Mouse (Mus musculus) hindbrain, postnatal 0 days (tissue): ENCODE measurements around the gene Isg15. TPM values are rescaled to one million over a fixed set of nuclear protein-coding genes. Genes with fewer than 3 reads are reported as not detected.

Experiments
- ATAC-seq: fragments of 200-750 bp; cut with Nextera tagmentation; 2 replicates; pipeline ENCODE4 v1.8.0; 2017; ENCODE audit warnings: mild to moderate bottlenecking, moderate TSS enrichment, moderate library complexity
- DNase-seq: peaks from one replicate; pipeline ENCODE4 v3.0.0-alpha.2; 2015; ENCODE audit warnings: low spot score
- H3K27ac ChIP-seq: fragments of 300-500 bp; sonication (generic); 2 replicates; pipeline ENCODE4 v1.5.1; 2014; ENCODE audit warnings: mild to moderate bottlenecking
- H3K27me3 ChIP-seq: fragments of 300-500 bp; sonication (generic); 2 replicates; pipeline ENCODE4 v1.6.1; 2014; ENCODE audit warnings: low read length, mixed read lengths; ENCODE audit not compliant: insufficient read depth
- H3K36me3 ChIP-seq: fragments of 300-500 bp; sonication (generic); 2 replicates; pipeline ENCODE4 v1.6.1; 2014; ENCODE audit warnings: low read length, mixed read lengths; ENCODE audit not compliant: insufficient read depth
- H3K4me1 ChIP-seq: fragments of 300-500 bp; sonication (generic); 2 replicates; pipeline ENCODE4 v1.6.1; 2014; ENCODE audit warnings: antibody characterized with exemption, low read length, mixed read lengths; ENCODE audit not compliant: insufficient read depth
- H3K4me2 ChIP-seq: fragments of 300-500 bp; sonication (generic); 2 replicates; pipeline ENCODE4 v1.6.1; 2014; ENCODE audit warnings: low read depth, mild to moderate bottlenecking, low read length, moderate library complexity, mixed read lengths
- H3K4me3 ChIP-seq: fragments of 300-500 bp; sonication (generic); 2 replicates; pipeline ENCODE4 v1.5.1; 2014; ENCODE audit warnings: low read length
- H3K9ac ChIP-seq: fragments of 300-500 bp; sonication (generic); replicated peaks from 2 replicates; pipeline ENCODE4 v1.6.1; 2014; ENCODE audit warnings: mild to moderate bottlenecking, low read length, moderate library complexity, mixed read lengths
- H3K9me3 ChIP-seq: fragments of 300-500 bp; sonication (generic); 2 replicates; pipeline ENCODE4 v1.6.1; 2016; ENCODE audit warnings: low read length, mixed read lengths
- CTCF ChIP-seq: IDR thresholded peaks from 2 replicates; pipeline ENCODE4 v1.5.1; 2016; ENCODE audit warnings: antibody characterized with exemption, control low read depth, low read depth
- WGBS: fragments of 180-500 bp; shearing (Covaris S2); extraction: QIAGEN DNeasy Blood & Tissue Kit; methylation state at CpG from one replicate; pipeline ENCODE4 v1.1.7; 2014; 5-methylcytosine and 5-hydroxymethylcytosine counted together
- polyA plus RNA-seq: library from polyadenylated mRNA; unstranded; fragments of >200 nt; fragmentation: Nextera tagmentation; extraction: Ambion mirVana; gene quantifications from 2 replicates; pipeline ENCODE4 v1.2.1, GENCODE M21; 2015
- total RNA-seq: library from RNA; depleted of rRNA; stranded (reverse); fragments of >200 nt; gene quantifications from 2 replicates; pipeline ENCODE4 v1.2.3, GENCODE M21; 2014; rRNA removed

The Isg15 gene
- 1.6 and 3.2 TPM in 2 replicates for total RNA-seq
- polyA plus RNA-seq, result 4.5 and 5.2 TPM in 2 replicates

GRCm38 (mm10) chr4:156200623-156201475 lies at the start of gene Isg15:
Isg15 (minus strand) TSS chr4:156200818.
- H3K9me3 ChIP-seq, result no peaks in the 10 kb centered on the region
- ATAC-seq, result no peak
- no peaks in the 10 kb centered on the region for H3K36me3 ChIP-seq
- H3K4me3 ChIP-seq, result no peak within 1 kb of the TSS
- DNase-seq, result no peak
- 64% methylated on average over 10 of the region's 10 CpGs for WGBS
- peaks cover 3% of the 10 kb centered on the region for H3K4me1 ChIP-seq
- H3K4me2 ChIP-seq, result 0 out of 2 replicates have a peak within 1 kb of the TSS, but pooled peaks have one; percentile 13
- no peak for TF ChIP-seq CTCF
- H3K27me3 ChIP-seq, result no peaks in the 10 kb centered on the region
- no peak within 1 kb of the TSS for H3K27ac ChIP-seq
- no peak within 1 kb of the TSS for H3K9ac ChIP-seq

GRCm38 (mm10) chr4:156249567-156249966 lies 48.9 kb upstream of the Isg15 start:
- H3K4me2 ChIP-seq, result no peak overlapping the region
- peaks cover 34% of the 10 kb centered on the region for H3K36me3 ChIP-seq
- 0 out of 2 replicates have a peak, but pooled peaks cover 2% of the 10 kb centered on the region for H3K4me1 ChIP-seq
- no peak overlapping the region for H3K27ac ChIP-seq
- 67% methylated on average over 11 of the region's 11 CpGs for WGBS
- H3K4me3 ChIP-seq, result no peak overlapping the region
- H3K27me3 ChIP-seq, result no peaks in the 10 kb centered on the region
- no peak overlapping the region for H3K9ac ChIP-seq
- DNase-seq (no peak), ATAC-seq (peak; percentile 33; the same call in 1 of the 2 replicates)
- TF ChIP-seq CTCF, result no peak
- H3K9me3 ChIP-seq, result no peaks in the 10 kb centered on the region

- H3K4me3 ChIP-seq, result peak overlapping the region; percentile 97
- H3K36me3 ChIP-seq, result peaks cover 32% of the 10 kb centered on the region
- WGBS, result 21% methylated on average over 55 of the region's 60 CpGs
- no peaks in the 10 kb centered on the region for H3K27me3 ChIP-seq
- ATAC-seq (no peak), DNase-seq (no peak)
- no peak for TF ChIP-seq CTCF
- no peak overlapping the region; the same call in 1 of the 2 replicates for H3K9ac ChIP-seq
- no peak overlapping the region; the same call in 1 of the 2 replicates for H3K27ac ChIP-seq
- H3K4me1 ChIP-seq, result peaks cover 9% of the 10 kb centered on the region
- H3K4me2 ChIP-seq, result peak overlapping the region; percentile 75
- H3K9me3 ChIP-seq, result no peaks in the 10 kb centered on the region
These were observed 36.2 kb upstream of the Isg15 start for GRCm38 (mm10) chr4:156236651-156237447.

GRCm38 (mm10) chr4:156235808-156236533 lies 35.4 kb upstream of the Isg15 start, which contains the start of gene Noc2l:
Noc2l (plus strand) TSS chr4:156236010.
- ATAC-seq (peak; percentile 89), DNase-seq (peak; percentile 97)
- Histone ChIP-seq H3K4me3 (peak within 1 kb of the TSS; percentile 97), H3K27ac (peak within 1 kb of the TSS; percentile 92), H3K27me3 (no peaks in the 10 kb centered on the region), H3K9ac (peak within 1 kb of the TSS; percentile 71), H3K9me3 (no peaks in the 10 kb centered on the region), H3K36me3 (peaks cover 32% of the 10 kb centered on the region), H3K4me1 (peaks cover 9% of the 10 kb centered on the region), H3K4me2 (peak within 1 kb of the TSS; percentile 75)
- TF ChIP-seq CTCF, result no peak
- WGBS, result 1% methylated on average over 87 of the region's 90 CpGs

- H3K4me3 ChIP-seq, result peak overlapping the region; percentile 97
- ATAC-seq (peak; percentile 19), DNase-seq (peak; percentile 85)
- peak overlapping the region; percentile 75 for H3K4me2 ChIP-seq
- H3K27me3 ChIP-seq, result no peaks in the 10 kb centered on the region
- peak overlapping the region; percentile 71 for H3K9ac ChIP-seq
- peak; percentile 49 for TF ChIP-seq CTCF
- WGBS, result under 1% methylated on average over 15 of the region's 15 CpGs
- peaks cover 32% of the 10 kb centered on the region for H3K36me3 ChIP-seq
- H3K27ac ChIP-seq, result peak overlapping the region; percentile 92
- no peaks in the 10 kb centered on the region for H3K9me3 ChIP-seq
- peaks cover 9% of the 10 kb centered on the region for H3K4me1 ChIP-seq
These were observed 34.7 kb upstream of the Isg15 start for GRCm38 (mm10) chr4:156235360-156235770.

- DNase-seq (peak; percentile 89), ATAC-seq (peak; percentile 70)
- peak within 1 kb of the TSS; percentile 97 for H3K4me3 ChIP-seq
- peak within 1 kb of the TSS; percentile 71 for H3K9ac ChIP-seq
- no peak for TF ChIP-seq CTCF
- H3K27ac ChIP-seq, result peak within 1 kb of the TSS; percentile 92
- H3K27me3 ChIP-seq, result no peaks in the 10 kb centered on the region
- no peaks in the 10 kb centered on the region for H3K9me3 ChIP-seq
- peak within 1 kb of the TSS; percentile 75 for H3K4me2 ChIP-seq
- WGBS, result under 1% methylated on average over 38 of the region's 48 CpGs
- H3K36me3 ChIP-seq, result peaks cover 33% of the 10 kb centered on the region
- H3K4me1 ChIP-seq, result peaks cover 9% of the 10 kb centered on the region
These were observed 34.1 kb upstream of the Isg15 start, which contains the start of gene Plekhn1 for GRCm38 (mm10) chr4:156234701-156235213. Plekhn1 (minus strand) TSS chr4:156234857.
